Mouse (Mus musculus) ES-E14 (cell line): ENCODE measurements at regions not wholly inside any gene's neighbourhood (a gene's known extent, or its start where the extent isn't known, plus 50 kb on each side); places are given as distances from the start of the nearest gene placed in this dataset.

ENCODE experiments used
- DNase-seq: peaks from one replicate; pipeline ENCODE4 v3.0.0-alpha.2; 2013; ENCODE audit warnings: low read depth, low spot score
- H3K27ac ChIP-seq: 2 replicates; pipeline ENCODE4 v1.5.1; 2012; ENCODE audit warnings: low read depth, mild to moderate bottlenecking, low read length, moderate library complexity, mixed read lengths; ENCODE audit not compliant: poor library complexity, insufficient read depth, severe bottlenecking
- H3K36me3 ChIP-seq: 2 replicates; pipeline ENCODE4 v1.6.1; 2012; ENCODE audit warnings: mild to moderate bottlenecking, low read length, moderate library complexity, mixed read lengths; ENCODE audit not compliant: control insufficient read depth, poor library complexity, insufficient read depth, severe bottlenecking
- H3K4me1 ChIP-seq, 2 experiments: fragments of 150-350 bp in 1 of 2; sonication (generic) in 1 of 2; 2 replicates each; pipeline ENCODE4 v1.6.1; 2012; ENCODE audit warnings: low read length in 2 of 2, mild to moderate bottlenecking in 1 of 2, mixed read lengths in 1 of 2; ENCODE audit not compliant: control insufficient read depth in 2 of 2, insufficient read depth in 2 of 2, poor library complexity in 1 of 2
- H3K4me3 ChIP-seq, 2 experiments: fragments of 150-350 bp in 1 of 2; sonication (generic) in 1 of 2; 2 replicates each; pipeline ENCODE4 v1.5.1; 2012; ENCODE audit warnings: low read length in 2 of 2, low read depth in 1 of 2, mild to moderate bottlenecking in 1 of 2, mixed read lengths in 1 of 2; ENCODE audit not compliant: insufficient read depth in 1 of 2, poor library complexity in 1 of 2, severe bottlenecking in 1 of 2
- H3K9ac ChIP-seq: 2 replicates; pipeline ENCODE4 v1.6.1; 2012; ENCODE audit warnings: low read depth, mild to moderate bottlenecking, low read length, mixed read lengths; ENCODE audit not compliant: poor library complexity, insufficient read depth, severe bottlenecking
- H3K9me3 ChIP-seq: fragments of 150-350 bp; sonication (generic); 2 replicates; pipeline ENCODE4 v1.6.1; 2012; ENCODE audit warnings: low read depth, mild to moderate bottlenecking, low read length; ENCODE audit not compliant: control insufficient read depth, insufficient read depth
- CHD2 ChIP-seq: IDR thresholded peaks from 2 replicates; pipeline ENCODE4 v1.6.1; 2014; ENCODE audit warnings: mild to moderate bottlenecking, low read depth, low read length, inconsistent platforms
- HCFC1 ChIP-seq: IDR thresholded peaks from 2 replicates; pipeline ENCODE4 v1.6.1; 2012; ENCODE audit warnings: low read length, inconsistent platforms, borderline replicate concordance; ENCODE audit not compliant: insufficient read depth
- MAFK ChIP-seq: IDR thresholded peaks from 2 replicates; pipeline ENCODE4 v1.6.1; 2014; ENCODE audit warnings: mild to moderate bottlenecking, low read depth, low read length, inconsistent platforms; ENCODE audit not compliant: insufficient read depth
- ZC3H11A ChIP-seq: IDR thresholded peaks from 2 replicates; pipeline ENCODE4 v1.6.1; 2012; ENCODE audit warnings: low read depth, mild to moderate bottlenecking, inconsistent platforms, low read length, borderline replicate concordance
- ZNF384 ChIP-seq: IDR thresholded peaks from 2 replicates; pipeline ENCODE4 v1.6.1; 2012; ENCODE audit warnings: low read depth, low read length, inconsistent platforms
- in situ Hi-C, 2 experiments: fragments of 600-800 bp; cut with MboI; formaldehyde crosslinking; loops; one replicate each; pipeline ENCODE4 v1.15.1; 2025; ENCODE audit warnings: low sequenced_read_pairs in 2 of 2, inconsistent platforms in 1 of 2; ENCODE audit not compliant: unreplicated experiment in 2 of 2

DNA sequence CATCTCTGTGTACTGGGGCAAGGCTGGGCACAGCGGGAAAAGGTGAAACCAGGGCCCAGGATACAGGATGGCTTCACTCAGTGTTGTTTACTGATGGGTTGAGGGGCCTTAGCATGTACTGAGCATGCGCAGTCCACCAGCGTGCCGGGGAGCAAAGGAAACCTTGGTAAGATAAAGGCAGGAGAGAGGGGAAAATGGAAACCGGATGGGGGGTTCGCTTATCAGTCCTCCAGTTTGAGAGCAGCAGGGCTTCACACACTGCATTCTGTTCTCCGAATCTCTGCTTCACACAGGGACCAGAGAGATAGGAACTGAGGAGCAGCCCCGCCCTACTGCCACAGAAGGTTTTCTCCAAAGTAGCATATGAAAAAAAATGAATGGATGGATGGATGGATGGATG, 127.6 kb upstream of the Pabpc6 start:
- TF ChIP-seq CHD2 (no peak), MAFK (no peak), ZNF384 (no peak), ZC3H11A (no peak), HCFC1 (no peak)
- Histone ChIP-seq H3K27ac (no peak overlapping the region), H3K4me3 (no peak overlapping the region), H3K9ac (no peak overlapping the region), H3K9me3 (no peaks in the 10 kb centered on the region), H3K36me3 (no peaks in the 10 kb centered on the region), H3K4me1 (peaks cover 0 to 2% of the 10 kb centered on the region in 2 experiments; a peak in 1 of 4 replicates)
- no peak for DNase-seq
- in situ Hi-C loops, result no loop called here

DNA sequence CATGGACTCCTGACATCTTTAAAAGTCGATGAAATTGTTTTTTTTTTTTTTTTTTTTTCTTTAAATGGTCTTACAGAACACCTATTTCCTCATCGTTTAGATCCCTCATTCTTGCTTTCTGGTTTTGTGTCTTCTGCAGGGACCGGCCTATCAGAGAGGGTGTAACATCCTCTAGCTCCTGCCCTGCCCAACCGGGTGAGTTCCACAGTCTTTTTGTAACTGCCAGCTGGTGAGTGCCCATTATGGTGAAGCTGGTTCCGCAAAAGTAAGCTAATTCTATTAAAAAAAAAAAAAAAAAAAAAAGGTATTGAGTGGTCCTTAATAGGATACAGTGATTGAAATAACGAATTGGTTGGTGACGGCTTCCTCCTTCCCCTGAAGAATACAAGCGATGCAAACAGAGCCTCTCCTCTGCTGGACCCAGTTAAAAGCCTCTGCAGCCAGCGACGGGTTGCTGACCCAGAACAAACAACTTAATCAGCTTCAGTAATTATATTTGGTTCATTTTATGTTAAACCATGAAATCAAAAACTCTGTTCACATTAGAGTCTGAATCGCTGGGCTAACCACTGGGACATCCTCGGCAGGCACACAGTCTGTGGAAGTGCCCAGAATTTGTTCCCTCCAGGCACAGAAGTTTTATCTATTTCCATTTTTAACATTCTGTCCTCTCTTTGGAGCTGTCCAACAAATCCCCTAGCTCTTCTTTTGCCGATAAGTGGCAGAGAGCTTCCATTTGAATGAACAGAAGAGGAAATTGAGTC, 126.9 kb upstream of the Pabpc6 start:
- Histone ChIP-seq H3K9me3 (no peaks in the 10 kb centered on the region), H3K4me1 (peaks cover 0 to 2% of the 10 kb centered on the region in 2 experiments; a peak in 1 of 4 replicates), H3K36me3 (no peaks in the 10 kb centered on the region), H3K27ac (no peak overlapping the region), H3K4me3 (no peak overlapping the region), H3K9ac (no peak overlapping the region)
- no peak for DNase-seq
- TF ChIP-seq ZNF384 (no peak), CHD2 (no peak), MAFK (no peak), ZC3H11A (no peak), HCFC1 (no peak)
- in situ Hi-C loops, result no loop called here

DNA sequence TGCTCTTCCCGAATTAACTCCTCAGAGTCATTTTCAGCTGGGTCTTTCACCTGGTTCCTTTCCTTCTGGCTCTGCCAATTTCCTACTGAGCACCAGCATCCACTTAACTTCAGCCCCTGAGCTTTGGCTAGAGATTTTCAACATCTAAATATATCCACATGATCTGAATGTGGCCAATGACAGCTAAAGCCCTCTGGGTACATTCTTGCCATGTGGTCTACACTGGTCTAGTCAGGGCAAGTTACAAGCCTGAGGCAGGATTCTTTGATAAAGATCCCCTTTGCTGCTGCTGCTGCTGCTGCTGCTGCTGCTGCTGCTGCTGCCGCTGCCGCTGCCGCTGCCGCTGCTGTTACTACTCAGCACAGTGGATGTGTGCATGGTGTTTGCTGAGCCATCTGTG, 109.3 kb upstream of the Pabpc6 start:
- H3K4me1 ChIP-seq, result no peaks in the 10 kb centered on the region
- no peak for DNase-seq
- H3K4me3 ChIP-seq, result no peak overlapping the region
- H3K9me3 ChIP-seq, result no peaks in the 10 kb centered on the region
- H3K27ac ChIP-seq, result no peak overlapping the region
- H3K9ac ChIP-seq, result no peak overlapping the region
- TF ChIP-seq ZNF384 (no peak), MAFK (no peak), ZC3H11A (no peak), HCFC1 (no peak), CHD2 (no peak)
- in situ Hi-C loops, result no loop called here
- H3K36me3 ChIP-seq, result no peaks in the 10 kb centered on the region

DNA sequence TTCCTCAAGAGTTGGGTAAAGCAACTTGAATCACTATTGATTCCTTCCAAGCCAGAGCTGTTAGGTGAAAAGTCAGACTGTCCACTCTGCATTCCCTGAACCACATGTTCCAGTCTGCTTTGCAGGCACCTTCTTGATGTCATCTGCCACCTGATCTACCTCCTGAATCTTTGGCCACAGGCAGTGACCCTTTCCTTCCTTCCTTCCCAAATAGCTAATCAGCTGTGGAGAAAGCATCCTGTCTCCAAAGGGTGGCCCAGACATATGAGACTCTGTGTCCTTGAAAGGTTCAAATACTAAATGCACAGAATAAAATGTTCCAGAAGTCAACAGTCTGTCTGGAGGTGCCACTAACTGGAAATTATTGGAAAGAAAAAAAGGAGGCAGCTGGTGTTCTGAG, 107.6 kb upstream of the Pabpc6 start:
- H3K27ac ChIP-seq, result no peak overlapping the region
- no peaks in the 10 kb centered on the region for H3K9me3 ChIP-seq
- no peaks in the 10 kb centered on the region for H3K36me3 ChIP-seq
- H3K9ac ChIP-seq, result no peak overlapping the region
- DNase-seq, result no peak
- in situ Hi-C loops, result no loop called here
- H3K4me1 ChIP-seq, result no peaks in the 10 kb centered on the region
- TF ChIP-seq HCFC1, result no peak
- no peak for TF ChIP-seq MAFK
- TF ChIP-seq ZNF384, result no peak
- TF ChIP-seq CHD2, result no peak
- no peak for TF ChIP-seq ZC3H11A
- no peak overlapping the region for H3K4me3 ChIP-seq
